Mouse (Mus musculus) frontal cortex, postnatal 36 days (tissue): ENCODE measurements at regions not wholly inside any gene's neighbourhood (a gene's known extent, or its start where the extent isn't known, plus 50 kb on each side); places are given as distances from the start of the nearest gene placed in this dataset.
A peak's percentile ranks its signal among the peaks of the same experiment; 100 is the strongest.

Experiments used
- DNase-seq, 2 experiments: peaks; one replicate each; pipeline ENCODE4 v3.0.0; 2022; ENCODE audit warnings: low spot score in 2 of 2

GRCm38 (mm10) chr11:19740562-19740961 lies 183.6 kb upstream of the Spred2 start:
- DNase-seq, result no peak

- DNase-seq, result no peak
These were observed 176.8 kb upstream of the Spred2 start for GRCm38 (mm10) chr11:19747097-19747972.

GRCm38 (mm10) chr11:19747973-19748559 lies 176.1 kb upstream of the Spred2 start:
- no peak for DNase-seq

- DNase-seq, result no peak
These were observed 165.3 kb upstream of the Spred2 start for GRCm38 (mm10) chr11:19758892-19759291.

- DNase-seq, result peak; percentile 57 to 74
These were observed 163.1 kb upstream of the Spred2 start for GRCm38 (mm10) chr11:19760861-19761693.

- no peak for DNase-seq
These were observed 162.5 kb upstream of the Spred2 start for GRCm38 (mm10) chr11:19761694-19761976.

GRCm38 (mm10) chr11:19767316-19767715 lies 156.9 kb upstream of the Spred2 start:
- no peak for DNase-seq

GRCm38 (mm10) chr11:19767871-19768270 lies 156.3 kb upstream of the Spred2 start:
- no peak for DNase-seq

GRCm38 (mm10) chr11:19768962-19769361 lies 155.2 kb upstream of the Spred2 start:
- no peak for DNase-seq

GRCm38 (mm10) chr11:19774010-19774409 lies 150.2 kb upstream of the Spred2 start:
- DNase-seq, result no peak

- DNase-seq, result no peak
These were observed 148.4 kb upstream of the Spred2 start for GRCm38 (mm10) chr11:19775741-19776140.

GRCm38 (mm10) chr11:19776473-19777200 lies 147.5 kb upstream of the Spred2 start:
- DNase-seq, result no peak

GRCm38 (mm10) chr11:19778191-19778590 lies 146.0 kb upstream of the Spred2 start:
- no peak for DNase-seq

- no peak for DNase-seq
These were observed 139.1 kb upstream of the Spred2 start for GRCm38 (mm10) chr11:19785110-19785509.

- no peak for DNase-seq
These were observed 127.1 kb upstream of the Spred2 start for GRCm38 (mm10) chr11:19796950-19797670.

- DNase-seq, result no peak
These were observed 114.8 kb upstream of the Spred2 start for GRCm38 (mm10) chr11:19809359-19809758.

- no peak for DNase-seq
These were observed 112.7 kb upstream of the Spred2 start for GRCm38 (mm10) chr11:19811271-19811991.

GRCm38 (mm10) chr11:19811992-19812690 lies 112.0 kb upstream of the Spred2 start:
- DNase-seq, result no peak

- no peak for DNase-seq
These were observed 110.6 kb upstream of the Spred2 start for GRCm38 (mm10) chr11:19813549-19813948.

- DNase-seq, result no peak
These were observed 101.2 kb upstream of the Spred2 start for GRCm38 (mm10) chr11:19822991-19823390.
